ENCODE assay signal across 8 mouse cellular contexts in genomic region chr7:110615792-110616191, GRCm38 (mm10). TPM values are rescaled to one million over a fixed set of nuclear protein-coding genes. Genes with fewer than 3 reads are reported as not detected.
A peak's percentile ranks its signal among the peaks of the same experiment; 100 is the strongest.
DNase-seq lines count a peak whose midpoint lies in the region; ATAC-seq and TF ChIP-seq lines count a peak whose summit lies in the region.

No protein-coding gene starts in this region.

- H3K9me3 ChIP-seq in hindbrain, embryonic 10.5 days, result no peaks in the 10 kb centered on the region
- no peaks in the 10 kb centered on the region for H3K9me3 ChIP-seq in limb, embryonic 11.5 days (ENCODE audit: control insufficient read depth, low read length)
- H3K9me3 ChIP-seq in neural tube, embryonic 13.5 days, result no peaks in the 10 kb centered on the region

- TF ChIP-seq CTCF in gastrocnemius, adult 2 months (IDR thresholded peaks at IDR 0.05), result no peak

- intact Hi-C loops in gastrocnemius, adult 2 months (cut with DNase I), result no loop called here

- no peak overlapping the region; the same call in 1 of the 2 replicates for H3K4me3 ChIP-seq in gastrocnemius, adult 2 months
- H3K4me3 ChIP-seq in hindbrain, embryonic 10.5 days, result peak overlapping the region; percentile 91
- peak overlapping the region; percentile 71; the same call in 1 of the 2 replicates for H3K4me3 ChIP-seq in limb, embryonic 11.5 days (ENCODE audit: low read depth, low read length)
- 0 out of 2 replicates have a peak overlapping the region, but pooled peaks have one; percentile 90 for H3K4me3 ChIP-seq in neural tube, embryonic 13.5 days

- peak; percentile 22 for DNase-seq in gastrocnemius, adult 2 months
- DNase-seq in gastrocnemius, postnatal 4 days (ENCODE audit: low spot score in 2 of 2), result no peak
- peak; percentile 27 for DNase-seq in hindbrain, embryonic 10.5 days (ENCODE audit: low spot score)
- no peak for DNase-seq in limb, embryonic 11.5 days (ENCODE audit: low spot score)
- no peak for DNase-seq in thymus, postnatal 36 days
- DNase-seq in layer of hippocampus, adult 9-10 months (ENCODE audit: low spot score), result no peak

- no peak for ATAC-seq in limb, embryonic 11.5 days (ENCODE audit: insufficient number of reproducible peaks, low FRiP score, low TSS enrichment, low read depth)
- no peak for ATAC-seq in neural tube, embryonic 13.5 days (ENCODE audit: low read depth)
- ATAC-seq in erythroblast, adult 5-6 weeks (replicated peaks; ENCODE audit: low FRiP score, poor library complexity, severe bottlenecking), result no peak

- peak overlapping the region; percentile 63 for H3K4me2 ChIP-seq in limb, embryonic 11.5 days (ENCODE audit: low read depth, severe bottlenecking)
- H3K4me2 ChIP-seq in neural tube, embryonic 13.5 days, result peak overlapping the region; percentile 87

- H3K9ac ChIP-seq in limb, embryonic 11.5 days (ENCODE audit: low read length), result no peak overlapping the region
- no peak overlapping the region for H3K9ac ChIP-seq in neural tube, embryonic 13.5 days

- peaks cover 18% of the 10 kb centered on the region for H3K4me1 ChIP-seq in hindbrain, embryonic 10.5 days (replicated peaks)
- peaks cover 8% of the 10 kb centered on the region; the same call in 1 of the 2 replicates for H3K4me1 ChIP-seq in limb, embryonic 11.5 days (ENCODE audit: control insufficient read depth, insufficient read depth, low read length)
- peaks cover 31% of the 10 kb centered on the region for H3K4me1 ChIP-seq in neural tube, embryonic 13.5 days (replicated peaks)

- H3K27me3 ChIP-seq in hindbrain, embryonic 10.5 days (ENCODE audit: insufficient read depth, poor library complexity, severe bottlenecking), result peaks cover 28% of the 10 kb centered on the region
- no peaks in the 10 kb centered on the region for H3K27me3 ChIP-seq in limb, embryonic 11.5 days (ENCODE audit: control insufficient read depth, insufficient read depth, low read length)
- peaks cover 18% of the 10 kb centered on the region for H3K27me3 ChIP-seq in neural tube, embryonic 13.5 days

- peak overlapping the region; percentile 91 for H3K27ac ChIP-seq in gastrocnemius, adult 2 months
- H3K27ac ChIP-seq in hindbrain, embryonic 10.5 days, result no peak overlapping the region
- H3K27ac ChIP-seq in limb, embryonic 11.5 days (replicated peaks; ENCODE audit: low read depth, low read length), result no peak overlapping the region
- H3K27ac ChIP-seq in neural tube, embryonic 13.5 days (replicated peaks), result no peak overlapping the region

- 9% methylated on average over 11 of the region's 11 CpGs for whole genome bisulfite sequencing in hindbrain, embryonic 10.5 days
- WGBS in limb, embryonic 11.5 days, result 9% methylated on average over 11 of the region's 11 CpGs
- WGBS in neural tube, embryonic 13.5 days, result 14% methylated on average over 11 of the region's 11 CpGs

- no peaks in the 10 kb centered on the region for H3K36me3 ChIP-seq in hindbrain, embryonic 10.5 days
- no peaks in the 10 kb centered on the region for H3K36me3 ChIP-seq in limb, embryonic 11.5 days (ENCODE audit: control insufficient read depth, insufficient read depth, low read length)
- H3K36me3 ChIP-seq in neural tube, embryonic 13.5 days, result no peaks in the 10 kb centered on the region

RNA-seq across cellular contexts. Expression of gene Sbf2, which starts 1.1 kb away (rescaled TPM):
- 10 to 100 TPM; 11.2 to 14.8 TPM for total RNA-seq in gastrocnemius, adult 2 months (2021)
- 10 to 100 TPM; 50.2 to 55.3 TPM for total RNA-seq in gastrocnemius, postnatal 4 days (2021)
- polyA plus RNA-seq in hindbrain, embryonic 10.5 days (2016; fragmentation: Nextera tagmentation; extraction: Ambion mirVana), result 31.4 and 34.8 TPM in 2 replicates
- 28.7 and 31.4 TPM in 2 replicates for polyA plus RNA-seq in limb, embryonic 11.5 days (2014; fragmentation: Nextera tagmentation; extraction: Ambion mirVana)
- 47.4 and 48.5 TPM in 2 replicates for polyA plus RNA-seq in neural tube, embryonic 13.5 days (2015; fragmentation: Nextera tagmentation; extraction: Ambion mirVana)
- total RNA-seq in erythroblast, adult 5-6 weeks (2015; ENCODE audit: low replicate concordance), result 2.1 and 2.3 TPM in 2 replicates
- 1.8 and 3.9 TPM in 2 replicates for total RNA-seq in erythroblast, adult 5-6 weeks (2017; ENCODE audit: low replicate concordance)

RNA-seq across cellular contexts. Expression of gene Adm, which starts 11.7 kb away (rescaled TPM):
- total RNA-seq in gastrocnemius, adult 2 months (2021), result 1 to 10 TPM; 2.2 to 4.6 TPM
- total RNA-seq in gastrocnemius, postnatal 4 days (2021), result 10 to 100 TPM in 1 of 2 experiments, 1 to 10 TPM in 1; 8.5 to 11.4 TPM
- polyA plus RNA-seq in hindbrain, embryonic 10.5 days (2016; fragmentation: Nextera tagmentation; extraction: Ambion mirVana), result 5.9 and 6.8 TPM in 2 replicates
- 1.4 and 1.7 TPM in 2 replicates for polyA plus RNA-seq in limb, embryonic 11.5 days (2014; fragmentation: Nextera tagmentation; extraction: Ambion mirVana)
- polyA plus RNA-seq in neural tube, embryonic 13.5 days (2015; fragmentation: Nextera tagmentation; extraction: Ambion mirVana), result 2.7 and 4.8 TPM in 2 replicates
- total RNA-seq in erythroblast, adult 5-6 weeks (2015; ENCODE audit: low replicate concordance), result not detected in 2 replicates
- total RNA-seq in erythroblast, adult 5-6 weeks (2017; ENCODE audit: low replicate concordance), result not detected in 2 replicates

Comparison
In these comparisons a context has a peak if more than half of its experiments do, and no peak if none do; other contexts are left out.
1. DNase-seq: peak in gastrocnemius, adult 2 months (single experiment) and hindbrain, embryonic 10.5 days (single experiment); none in gastrocnemius, postnatal 4 days (0 of 2), limb, embryonic 11.5 days (single experiment), thymus, postnatal 36 days (0 of 2) and layer of hippocampus, adult 9-10 months (single experiment).